Mouse (Mus musculus) heart, embryonic 16.5 days (tissue): ENCODE data around the gene Anapc11. TPM values are rescaled to one million over a fixed set of nuclear protein-coding genes. Genes with fewer than 3 reads are reported as not detected.
A peak's percentile ranks its signal among the peaks of the same experiment; 100 is the strongest.

Experiments
- ATAC-seq: fragments of 200-750 bp; cut with Nextera tagmentation; replicated peaks from 2 replicates; pipeline ENCODE4 v1.8.0; 2017; ENCODE audit warnings: moderate number of reproducible peaks; ENCODE audit not compliant: insufficient read depth, low FRiP score; ENCODE audit errors: extremely low read depth
- H3K27ac ChIP-seq: fragments of 300-500 bp; sonication (generic); 2 replicates; pipeline ENCODE4 v1.5.1; 2014; ENCODE audit warnings: mild to moderate bottlenecking, low read length, control low read depth, moderate library complexity
- H3K27me3 ChIP-seq: fragments of 300-500 bp; sonication (generic); 2 replicates; pipeline ENCODE4 v1.6.1; 2014; ENCODE audit warnings: low read length, mixed read lengths; ENCODE audit not compliant: control insufficient read depth, insufficient read depth
- H3K36me3 ChIP-seq: fragments of 300-500 bp; sonication (generic); 2 replicates; pipeline ENCODE4 v1.6.1; 2014; ENCODE audit not compliant: control insufficient read depth, insufficient read depth
- H3K4me1 ChIP-seq: fragments of 300-500 bp; sonication (generic); 2 replicates; pipeline ENCODE4 v1.6.1; 2014; ENCODE audit warnings: low read length, mixed read lengths; ENCODE audit not compliant: control insufficient read depth, insufficient read depth
- H3K4me2 ChIP-seq: fragments of 300-500 bp; sonication (generic); 2 replicates; pipeline ENCODE4 v1.6.1; 2014; ENCODE audit warnings: low read depth, mild to moderate bottlenecking, control low read depth, low read length
- H3K4me3 ChIP-seq: fragments of 300-500 bp; sonication (generic); 2 replicates; pipeline ENCODE4 v1.5.1; 2014; ENCODE audit warnings: mild to moderate bottlenecking, control low read depth, low read length
- H3K9ac ChIP-seq: fragments of 300-500 bp; sonication (generic); 2 replicates; pipeline ENCODE4 v1.6.1; 2014; ENCODE audit warnings: low read length, control low read depth
- H3K9me3 ChIP-seq: fragments of 300-500 bp; sonication (generic); replicated peaks from 2 replicates; pipeline ENCODE4 v1.6.1; 2016; ENCODE audit warnings: low read length; ENCODE audit not compliant: control insufficient read depth
- WGBS: fragments of 180-500 bp; shearing (Covaris S2); extraction: QIAGEN DNeasy Blood & Tissue Kit; methylation state at CpG from one replicate; pipeline ENCODE4 v1.1.7; 2014; 5-methylcytosine and 5-hydroxymethylcytosine counted together
- polyA plus RNA-seq: library from polyadenylated mRNA; unstranded; fragments of >200 nt; fragmentation: Nextera tagmentation; extraction: Ambion mirVana; gene quantifications from 2 replicates; pipeline ENCODE4 v1.2.1, GENCODE M21; 2015

Anapc11 gene
- polyA plus RNA-seq: 179 and 193 TPM in 2 replicates

DNA sequence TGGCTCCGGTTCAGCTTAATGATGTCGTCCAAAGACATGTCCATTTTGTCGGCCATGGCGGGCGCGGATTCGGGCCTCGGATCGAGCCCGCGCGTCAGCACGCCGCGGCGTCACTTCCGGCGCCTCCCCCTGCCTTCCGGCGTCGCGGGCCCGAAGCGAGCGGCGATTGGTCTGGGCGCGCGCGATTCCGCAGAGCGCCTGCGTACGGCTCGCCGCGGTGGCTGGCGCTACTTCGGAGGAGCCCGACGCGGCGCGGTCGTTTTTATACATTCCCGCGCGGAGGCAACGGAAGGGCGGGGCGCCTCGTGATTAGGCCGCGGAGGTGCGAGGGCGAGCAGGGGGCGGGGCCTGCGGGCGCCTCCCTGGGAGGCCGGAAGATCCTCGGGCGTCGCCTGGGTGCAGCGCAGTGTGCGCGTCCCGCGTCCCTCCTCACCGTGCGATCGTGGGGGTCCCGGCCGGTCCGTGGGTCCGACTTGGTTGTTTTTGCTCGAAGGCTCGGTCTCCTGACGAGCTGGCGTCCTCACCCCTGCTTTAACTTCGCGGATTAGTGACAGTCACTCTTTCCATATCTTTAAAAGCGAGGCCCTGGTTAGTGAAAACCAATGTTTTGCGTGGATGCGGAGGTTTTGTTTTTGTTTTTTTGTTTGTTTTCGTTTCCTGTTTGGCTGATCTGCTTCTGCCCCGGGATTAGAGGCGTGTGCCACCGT lies at the start of gene Anapc11, which contains the start of gene Alyref:
Anapc11 (plus strand) TSS at position 139 of the 707 bp plus-strand sequence.
Alyref (minus strand) TSS at position 83 of the 707 bp plus-strand sequence.
- H3K4me1 ChIP-seq: peaks cover 17% of the 10 kb centered on the region
- H3K4me2 ChIP-seq: peak within 1 kb of the TSS; percentile 90
- no peaks in the 10 kb centered on the region for H3K27me3 ChIP-seq
- no peaks in the 10 kb centered on the region for H3K9me3 ChIP-seq
- peak within 1 kb of the TSS; percentile 91 for H3K4me3 ChIP-seq
- peaks cover 40% of the 10 kb centered on the region for H3K36me3 ChIP-seq
- WGBS: under 1% methylated on average over 84 of the region's 88 CpGs
- peak within 1 kb of the TSS; percentile 88 for H3K9ac ChIP-seq
- ATAC-seq: peak; percentile 96
- H3K27ac ChIP-seq: peak within 1 kb of the TSS; percentile 88

DNA sequence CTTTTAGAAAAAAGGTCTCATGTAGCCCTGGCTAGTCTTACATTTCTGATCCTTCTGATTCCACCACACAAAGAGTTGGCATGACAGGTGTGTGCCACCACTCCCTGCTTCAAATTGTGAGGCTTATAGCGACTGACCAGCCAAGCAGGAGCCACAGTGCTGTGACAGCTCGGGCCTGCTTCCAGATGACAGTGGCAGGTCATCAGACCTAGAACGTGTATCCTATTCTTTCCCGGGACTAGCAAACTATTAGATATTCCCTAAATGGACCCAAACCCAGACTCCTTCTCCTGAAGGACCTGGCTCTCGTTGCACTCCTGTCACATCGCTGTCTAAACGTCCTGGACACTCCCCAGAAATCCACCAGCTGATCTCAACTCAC lies 49.4 kb upstream of the Anapc11 start:
- Histone ChIP-seq H3K4me1 (peaks cover 20% of the 10 kb centered on the region), H3K9me3 (no peaks in the 10 kb centered on the region), H3K9ac (peak overlapping the region; percentile 86), H3K4me3 (peak overlapping the region; percentile 68), H3K4me2 (peak overlapping the region; percentile 84), H3K27me3 (no peaks in the 10 kb centered on the region), H3K27ac (peak overlapping the region; percentile 87), H3K36me3 (peaks cover 8% of the 10 kb centered on the region)
- 14% methylated on average over 7 of the region's 7 CpGs for WGBS
- no peak for ATAC-seq

DNA sequence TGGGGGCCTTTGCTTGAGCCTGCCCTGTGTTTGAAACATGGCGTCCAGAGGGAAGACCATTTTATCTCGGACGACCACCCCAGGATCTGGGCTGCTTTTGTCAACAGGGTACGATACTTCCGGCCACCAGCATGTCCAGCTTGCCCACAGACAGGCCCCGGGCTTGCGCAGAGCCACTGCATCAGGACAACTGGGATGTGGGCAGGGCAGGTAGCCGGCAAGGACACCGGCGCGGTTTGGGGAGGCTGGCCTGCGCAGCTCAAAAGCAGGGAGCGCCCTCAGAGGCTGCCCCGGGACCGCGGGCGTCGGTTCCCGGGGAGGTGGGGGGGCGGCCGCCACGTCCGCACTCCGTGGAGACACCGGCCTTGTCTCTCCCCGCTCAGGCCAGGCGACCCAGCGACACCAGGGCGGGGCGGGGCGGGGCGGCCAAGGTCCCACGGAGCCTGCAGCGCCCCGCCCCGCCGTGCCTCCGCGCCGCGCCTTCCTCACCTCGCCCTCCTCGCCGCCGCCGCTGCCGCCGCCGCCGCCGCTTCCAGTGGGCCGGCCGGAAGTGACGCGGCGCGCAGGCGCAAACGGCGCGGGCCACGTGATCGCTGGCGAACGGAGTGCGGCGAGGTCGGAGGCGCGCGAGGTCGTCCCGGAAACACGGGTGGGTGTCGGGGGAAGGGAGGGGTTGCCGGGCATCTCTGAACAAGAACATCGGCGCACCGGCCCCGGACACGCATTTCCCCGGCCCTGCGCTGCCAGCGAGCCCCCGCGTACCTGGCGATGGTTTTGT lies 48.9 kb upstream of the Anapc11 start, which contains the start of gene Mcrip1:
Mcrip1 (minus strand) TSS at position 560 of the 778 bp plus-strand sequence.
- under 1% methylated on average over 76 of the region's 87 CpGs for WGBS
- Histone ChIP-seq H3K9me3 (no peaks in the 10 kb centered on the region), H3K9ac (peak within 1 kb of the TSS; percentile 86)

DNA sequence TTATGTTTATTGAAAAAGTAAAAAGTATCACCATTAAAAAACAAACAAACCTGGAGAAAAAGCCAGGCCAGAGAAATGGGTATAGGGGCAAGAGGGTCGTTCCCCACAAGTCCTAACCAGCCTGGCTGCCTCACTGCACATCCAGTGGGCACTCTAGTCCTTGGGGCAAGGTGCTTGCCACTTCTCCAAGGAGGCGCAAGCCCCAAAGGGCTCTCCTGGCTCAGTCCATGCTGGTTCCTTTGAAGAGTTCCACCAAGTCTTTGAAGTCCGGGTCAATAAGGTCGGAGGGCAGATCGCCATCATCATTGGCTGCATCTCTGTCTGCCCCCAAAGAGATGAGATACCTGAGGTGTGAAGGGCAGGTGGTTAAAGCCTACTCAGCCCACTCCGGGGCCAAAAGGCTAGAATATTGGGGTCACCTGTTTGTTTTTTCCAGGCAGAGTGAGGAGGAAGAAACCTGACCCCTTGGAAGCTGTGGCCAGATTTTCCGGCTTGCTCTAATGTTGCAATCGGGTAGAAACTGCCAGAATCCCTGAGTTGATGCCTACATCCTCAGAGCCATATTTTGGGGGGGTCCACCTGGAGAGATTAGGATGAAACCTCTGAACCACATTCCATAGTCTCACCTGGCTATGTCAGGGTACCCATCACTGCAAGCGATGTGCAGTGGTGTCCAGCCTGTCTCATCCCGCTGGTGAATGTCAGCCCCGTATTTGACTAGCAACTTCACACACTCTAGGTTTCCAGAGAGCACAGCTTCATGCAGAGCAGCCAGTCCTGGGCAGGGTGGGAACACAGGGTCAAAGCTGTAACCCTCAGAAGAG lies 48.0 kb upstream of the Anapc11 start:
- Histone ChIP-seq H3K27ac (peak overlapping the region; percentile 69), H3K36me3 (no peaks in the 10 kb centered on the region), H3K4me1 (peaks cover 26% of the 10 kb centered on the region), H3K27me3 (no peaks in the 10 kb centered on the region), H3K4me3 (peak overlapping the region; percentile 68), H3K9me3 (no peaks in the 10 kb centered on the region), H3K4me2 (peak overlapping the region; percentile 84), H3K9ac (peak overlapping the region; percentile 86)
- no peak for ATAC-seq
- WGBS: 69% methylated on average over 11 of the region's 11 CpGs

More for the DNA sequence above, 48.9 kb upstream of the Anapc11 start, which contains the start of gene Mcrip1:
- Histone ChIP-seq H3K27ac (peak within 1 kb of the TSS; percentile 87), H3K4me3 (peak within 1 kb of the TSS; percentile 68), H3K36me3 (peaks cover 4% of the 10 kb centered on the region), H3K27me3 (no peaks in the 10 kb centered on the region), H3K4me1 (peaks cover 20% of the 10 kb centered on the region), H3K4me2 (peak within 1 kb of the TSS; percentile 84)
- peak; percentile 89 for ATAC-seq

DNA sequence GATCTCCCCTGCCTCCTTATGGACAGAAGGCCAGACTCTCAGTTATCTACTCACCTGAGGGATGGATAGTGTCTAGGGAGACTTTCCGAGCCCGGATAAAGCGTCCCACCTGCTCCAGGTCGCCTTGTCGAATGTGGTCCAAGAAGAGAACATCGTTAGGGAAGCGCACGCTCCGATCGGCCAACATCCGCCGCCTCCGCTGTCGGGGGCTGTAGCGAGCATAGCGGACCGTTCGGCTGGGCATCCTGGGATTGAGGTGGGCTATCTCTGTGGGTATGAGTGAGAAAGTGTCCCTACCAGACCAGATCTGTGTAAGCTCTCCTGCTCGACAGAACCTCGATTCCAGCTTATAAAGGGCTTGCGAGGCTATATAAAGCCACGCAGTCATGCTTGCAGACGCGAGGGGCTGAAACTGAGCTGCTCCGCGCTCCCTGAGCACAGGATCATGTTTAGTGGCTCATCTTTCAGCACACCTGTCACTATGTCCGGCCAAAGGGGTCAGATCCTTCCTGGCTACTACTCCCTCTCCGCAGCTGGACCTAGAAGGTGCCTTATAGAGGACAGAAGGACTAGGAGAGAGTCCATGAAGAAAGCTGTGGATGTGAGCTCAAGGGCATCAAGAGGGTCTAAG lies 47.3 kb upstream of the Anapc11 start, which contains the start of gene Ppp1r27:
Ppp1r27 (minus strand) TSS at position 323 of the 631 bp plus-strand sequence.
- no peaks in the 10 kb centered on the region for H3K27me3 ChIP-seq
- H3K9ac ChIP-seq: peak within 1 kb of the TSS; percentile 86
- 92% methylated on average over 28 of the region's 28 CpGs for WGBS
- H3K4me3 ChIP-seq: peak within 1 kb of the TSS; percentile 68
- H3K9me3 ChIP-seq: no peaks in the 10 kb centered on the region
- H3K36me3 ChIP-seq: no peaks in the 10 kb centered on the region
- ATAC-seq: no peak
- H3K4me1 ChIP-seq: peaks cover 26% of the 10 kb centered on the region
- H3K27ac ChIP-seq: peak within 1 kb of the TSS; percentile 69
- H3K4me2 ChIP-seq: peak within 1 kb of the TSS; percentile 84

DNA sequence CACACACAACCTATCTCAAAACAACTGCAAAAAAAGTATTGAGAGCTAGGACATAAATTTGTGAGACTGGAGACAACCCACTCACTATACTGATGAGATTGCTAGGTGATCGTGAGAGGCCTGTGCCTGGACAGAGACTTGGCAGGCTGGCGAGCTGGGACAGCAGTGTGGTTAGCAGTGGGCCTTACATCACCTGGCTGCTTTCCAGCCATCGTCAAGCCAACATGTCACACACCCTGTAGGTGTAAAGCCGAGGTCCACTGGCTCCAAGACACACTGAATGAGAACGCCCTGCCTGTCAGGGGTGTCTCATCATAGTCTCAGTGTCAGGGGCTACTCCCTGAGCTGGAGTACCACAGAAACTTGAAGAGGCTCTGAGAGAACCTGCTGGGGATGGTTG lies 45.5 kb upstream of the Anapc11 start:
- no peaks in the 10 kb centered on the region for H3K27me3 ChIP-seq
- ATAC-seq: no peak

DNA sequence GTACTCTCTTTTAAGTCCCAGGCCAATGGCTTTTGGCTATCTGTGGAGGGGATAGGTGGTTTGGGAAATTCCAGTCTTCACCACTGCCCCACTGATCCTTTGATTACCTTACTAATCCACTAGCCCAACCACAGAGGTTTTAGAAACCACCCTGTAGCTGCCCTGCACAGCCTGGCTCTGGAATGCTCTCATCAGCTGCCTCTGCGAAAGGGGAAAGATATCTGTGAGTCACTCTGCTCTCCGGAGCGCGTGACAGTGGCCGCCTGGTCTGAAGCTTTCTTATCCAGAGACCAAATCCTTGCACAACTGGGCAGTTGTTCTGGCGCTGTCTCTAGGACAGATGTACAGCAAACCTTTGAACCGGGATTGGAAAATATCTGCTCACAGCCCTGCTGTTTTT lies 43.4 kb upstream of the Anapc11 start:
- WGBS: 43% methylated on average over 7 of the region's 7 CpGs
- Histone ChIP-seq H3K4me1 (peaks cover 11% of the 10 kb centered on the region), H3K27ac (peak overlapping the region; percentile 69), H3K9ac (no peak overlapping the region), H3K27me3 (no peaks in the 10 kb centered on the region), H3K4me2 (no peak overlapping the region), H3K36me3 (peaks cover 8% of the 10 kb centered on the region), H3K9me3 (no peaks in the 10 kb centered on the region), H3K4me3 (no peak overlapping the region)
- peak; percentile 55; the same call in 1 of the 2 replicates for ATAC-seq

More for the DNA sequence above, 45.5 kb upstream of the Anapc11 start:
- H3K27ac ChIP-seq: no peak overlapping the region
- no peaks in the 10 kb centered on the region for H3K9me3 ChIP-seq
- no peak overlapping the region for H3K9ac ChIP-seq
- peaks cover 21% of the 10 kb centered on the region for H3K4me1 ChIP-seq
- H3K4me2 ChIP-seq: no peak overlapping the region
- H3K4me3 ChIP-seq: no peak overlapping the region
- WGBS: 47% methylated on average over 5 of the region's 5 CpGs
- H3K36me3 ChIP-seq: no peaks in the 10 kb centered on the region

DNA sequence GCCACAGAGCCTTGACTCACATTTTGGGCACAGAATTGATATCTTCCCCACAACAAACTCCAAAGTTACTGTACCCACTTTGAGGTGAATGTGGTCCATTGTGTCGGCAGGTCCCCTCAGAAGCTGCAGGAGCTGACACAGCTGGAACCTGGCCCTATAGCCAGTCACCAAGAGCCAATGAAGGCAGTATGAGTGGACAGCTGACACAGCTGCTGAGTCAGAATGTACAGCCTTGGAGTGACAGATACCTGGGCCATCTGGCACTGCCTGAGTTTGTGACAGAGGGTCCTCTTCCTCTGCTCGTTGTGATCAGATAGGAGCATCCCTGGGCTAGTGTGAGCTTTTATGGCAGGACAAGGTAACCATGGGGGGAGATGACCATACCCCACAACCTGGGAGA lies 43.0 kb upstream of the Anapc11 start:
- no peaks in the 10 kb centered on the region for H3K9me3 ChIP-seq
- no peak for ATAC-seq
- no peak overlapping the region for H3K9ac ChIP-seq
- H3K27me3 ChIP-seq: no peaks in the 10 kb centered on the region
- WGBS: 49% methylated on average over 2 of the region's 2 CpGs
- H3K4me3 ChIP-seq: no peak overlapping the region
- H3K27ac ChIP-seq: peak overlapping the region; percentile 25; the same call in 1 of the 2 replicates
- H3K4me1 ChIP-seq: peaks cover 7% of the 10 kb centered on the region
- H3K36me3 ChIP-seq: peaks cover 12% of the 10 kb centered on the region
- no peak overlapping the region for H3K4me2 ChIP-seq
